Mouse (Mus musculus): ENCODE measurements around the gene Rhbdf1. TPM values are rescaled to one million over a fixed set of nuclear protein-coding genes. Genes with fewer than 3 reads are reported as not detected.

Gene Rhbdf1
- polyA plus RNA-seq, 1 experiment from 2014 or later: 21.0 TPM

DNA sequence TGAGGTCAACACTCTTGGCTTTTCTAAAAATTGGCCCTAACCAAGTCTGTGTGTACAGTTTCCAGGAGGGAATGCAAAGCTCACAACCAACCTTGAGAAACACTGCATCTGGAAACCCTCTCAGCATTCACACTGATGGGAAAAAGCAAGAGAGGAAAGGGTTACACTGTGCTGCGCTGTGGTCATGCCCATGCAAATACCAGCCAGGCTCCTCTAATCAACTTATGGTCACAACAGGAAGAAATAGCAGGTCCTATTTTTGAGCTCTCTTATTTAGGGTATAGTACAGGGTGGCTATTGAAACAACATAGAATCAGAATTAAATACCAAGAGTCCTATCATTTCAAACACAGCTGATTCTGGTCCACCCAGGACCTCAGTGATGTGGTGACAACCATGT is 22.5 kb upstream of the Rhbdf1 start:
- Histone ChIP-seq H3K27ac (ENCODE audit: low read depth, low read length) (no peak overlapping the region), H3K9ac (ENCODE audit: low read depth, low read length) (no peak overlapping the region), H3K4me3 (ENCODE audit: low read depth, low read length) (no peak overlapping the region), H3K4me1 (replicated peaks; ENCODE audit: control insufficient read depth, insufficient read depth, low read length) (no peaks in the 10 kb centered on the region; the same call in 1 of the 2 replicates), H3K36me3 (ENCODE audit: control insufficient read depth, insufficient read depth, low read length) (peaks cover 5% of the 10 kb centered on the region; the same call in 1 of the 2 replicates), H3K4me2 (replicated peaks; ENCODE audit: low read depth, low read length) (no peak overlapping the region), H3K27me3 (ENCODE audit: control insufficient read depth, insufficient read depth, low read length) (no peaks in the 10 kb centered on the region), H3K9me3 (ENCODE audit: control insufficient read depth, low read length) (no peaks in the 10 kb centered on the region)
- WGBS: 89% methylated on average over 1 of the region's 1 CpGs
- DNase-seq (ENCODE audit: low spot score) (no peak), ATAC-seq (ENCODE audit: low FRiP score) (no peak)

GRCm38 (mm10) chr11:32244064-32244463 is 22.0 kb upstream of the Rhbdf1 start:
- no peak overlapping the region for H3K4me2 ChIP-seq (replicated peaks; ENCODE audit: low read depth, low read length)
- no peak for ATAC-seq (ENCODE audit: low FRiP score)
- H3K9me3 ChIP-seq (ENCODE audit: control insufficient read depth, low read length): no peaks in the 10 kb centered on the region
- peaks cover 5% of the 10 kb centered on the region; the same call in 1 of the 2 replicates for H3K36me3 ChIP-seq (ENCODE audit: control insufficient read depth, insufficient read depth, low read length)
- H3K9ac ChIP-seq (ENCODE audit: low read depth, low read length): no peak overlapping the region
- DNase-seq (ENCODE audit: low spot score): no peak
- WGBS: 88% methylated on average over 3 of the region's 3 CpGs
- H3K27ac ChIP-seq (ENCODE audit: low read depth, low read length): no peak overlapping the region
- H3K27me3 ChIP-seq (ENCODE audit: control insufficient read depth, insufficient read depth, low read length): no peaks in the 10 kb centered on the region
- H3K4me1 ChIP-seq (replicated peaks; ENCODE audit: control insufficient read depth, insufficient read depth, low read length): no peaks in the 10 kb centered on the region; the same call in 1 of the 2 replicates
- no peak overlapping the region for H3K4me3 ChIP-seq (ENCODE audit: low read depth, low read length)

GRCm38 (mm10) chr11:32243205-32243955 is 21.3 kb upstream of the Rhbdf1 start:
- 73% methylated on average over 7 of the region's 7 CpGs for WGBS
- Histone ChIP-seq H3K9me3 (ENCODE audit: control insufficient read depth, low read length) (no peaks in the 10 kb centered on the region), H3K9ac (ENCODE audit: low read depth, low read length) (no peak overlapping the region), H3K36me3 (ENCODE audit: control insufficient read depth, insufficient read depth, low read length) (peaks cover 5% of the 10 kb centered on the region; the same call in 1 of the 2 replicates), H3K4me1 (replicated peaks; ENCODE audit: control insufficient read depth, insufficient read depth, low read length) (no peaks in the 10 kb centered on the region; the same call in 1 of the 2 replicates), H3K27me3 (ENCODE audit: control insufficient read depth, insufficient read depth, low read length) (no peaks in the 10 kb centered on the region), H3K4me2 (replicated peaks; ENCODE audit: low read depth, low read length) (no peak overlapping the region), H3K4me3 (ENCODE audit: low read depth, low read length) (no peak overlapping the region), H3K27ac (ENCODE audit: low read depth, low read length) (no peak overlapping the region)
- ATAC-seq (ENCODE audit: low FRiP score) (no peak), DNase-seq (ENCODE audit: low spot score) (no peak)

GRCm38 (mm10) chr11:32242209-32242608 is 20.1 kb upstream of the Rhbdf1 start:
- Histone ChIP-seq H3K4me3 (ENCODE audit: low read depth, low read length) (no peak overlapping the region), H3K27me3 (ENCODE audit: control insufficient read depth, insufficient read depth, low read length) (no peaks in the 10 kb centered on the region), H3K9ac (ENCODE audit: low read depth, low read length) (no peak overlapping the region), H3K4me1 (replicated peaks; ENCODE audit: control insufficient read depth, insufficient read depth, low read length) (no peaks in the 10 kb centered on the region; the same call in 1 of the 2 replicates), H3K27ac (ENCODE audit: low read depth, low read length) (no peak overlapping the region), H3K4me2 (replicated peaks; ENCODE audit: low read depth, low read length) (no peak overlapping the region), H3K9me3 (ENCODE audit: control insufficient read depth, low read length) (no peaks in the 10 kb centered on the region), H3K36me3 (ENCODE audit: control insufficient read depth, insufficient read depth, low read length) (0 out of 2 replicates have a peak, but pooled peaks cover 2% of the 10 kb centered on the region)
- DNase-seq (ENCODE audit: low spot score): no peak
- no peak for ATAC-seq (ENCODE audit: low FRiP score)
- WGBS: 80% methylated on average over 3 of the region's 3 CpGs

DNA sequence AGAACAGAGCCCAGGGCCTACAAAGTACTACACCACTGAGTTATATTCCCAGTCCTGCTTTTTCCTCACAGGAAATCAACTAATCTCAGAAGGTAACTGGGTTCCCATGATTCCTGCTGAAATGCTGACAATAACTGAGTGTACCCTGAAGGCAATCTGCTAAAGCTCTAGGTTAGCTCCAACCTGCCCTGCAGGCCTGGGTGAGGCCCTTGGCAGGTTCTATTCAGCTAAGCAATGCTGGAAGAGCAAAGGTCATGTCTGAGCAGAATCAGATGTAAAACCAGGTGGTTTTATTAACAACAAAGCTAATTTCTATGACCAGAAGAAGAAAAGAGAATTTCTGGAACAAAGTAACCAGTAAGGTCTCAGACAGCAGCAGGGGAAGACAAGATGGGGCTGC is 19.3 kb upstream of the Rhbdf1 start:
- no peaks in the 10 kb centered on the region for H3K27me3 ChIP-seq (ENCODE audit: control insufficient read depth, insufficient read depth, low read length)

GRCm38 (mm10) chr11:32238093-32238860 is 16.2 kb upstream of the Rhbdf1 start:
- Histone ChIP-seq H3K27ac (ENCODE audit: low read depth, low read length) (no peak overlapping the region), H3K9me3 (ENCODE audit: control insufficient read depth, low read length) (no peaks in the 10 kb centered on the region), H3K27me3 (ENCODE audit: control insufficient read depth, insufficient read depth, low read length) (no peaks in the 10 kb centered on the region), H3K9ac (ENCODE audit: low read depth, low read length) (no peak overlapping the region), H3K4me1 (replicated peaks; ENCODE audit: control insufficient read depth, insufficient read depth, low read length) (no peaks in the 10 kb centered on the region), H3K36me3 (ENCODE audit: control insufficient read depth, insufficient read depth, low read length) (0 out of 2 replicates have a peak, but pooled peaks cover 3% of the 10 kb centered on the region), H3K4me2 (replicated peaks; ENCODE audit: low read depth, low read length) (no peak overlapping the region), H3K4me3 (ENCODE audit: low read depth, low read length) (no peak overlapping the region)
- ATAC-seq (ENCODE audit: low FRiP score) (peak; percentile 39; the same call in 1 of the 2 replicates), DNase-seq (ENCODE audit: low spot score) (peak; percentile 79)
- WGBS: 75% methylated on average over 5 of the region's 5 CpGs

More for the DNA sequence above, 19.3 kb upstream of the Rhbdf1 start:
- H3K4me2 ChIP-seq (replicated peaks; ENCODE audit: low read depth, low read length): no peak overlapping the region
- H3K27ac ChIP-seq (ENCODE audit: low read depth, low read length): no peak overlapping the region
- H3K36me3 ChIP-seq (ENCODE audit: control insufficient read depth, insufficient read depth, low read length): 0 out of 2 replicates have a peak, but pooled peaks cover 1% of the 10 kb centered on the region
- DNase-seq (ENCODE audit: low spot score): no peak
- H3K9ac ChIP-seq (ENCODE audit: low read depth, low read length): no peak overlapping the region
- no peaks in the 10 kb centered on the region; the same call in 1 of the 2 replicates for H3K4me1 ChIP-seq (replicated peaks; ENCODE audit: control insufficient read depth, insufficient read depth, low read length)
- H3K9me3 ChIP-seq (ENCODE audit: control insufficient read depth, low read length): no peaks in the 10 kb centered on the region
- ATAC-seq (ENCODE audit: low FRiP score): no peak
- no peak overlapping the region for H3K4me3 ChIP-seq (ENCODE audit: low read depth, low read length)

- Histone ChIP-seq H3K4me1 (replicated peaks; ENCODE audit: control insufficient read depth, insufficient read depth, low read length) (no peaks in the 10 kb centered on the region), H3K9ac (ENCODE audit: low read depth, low read length) (no peak overlapping the region), H3K27ac (ENCODE audit: low read depth, low read length) (peak overlapping the region; percentile 9; the same call in 1 of the 2 replicates), H3K27me3 (ENCODE audit: control insufficient read depth, insufficient read depth, low read length) (no peaks in the 10 kb centered on the region), H3K36me3 (ENCODE audit: control insufficient read depth, insufficient read depth, low read length) (0 out of 2 replicates have a peak, but pooled peaks cover 3% of the 10 kb centered on the region), H3K4me2 (replicated peaks; ENCODE audit: low read depth, low read length) (no peak overlapping the region), H3K4me3 (ENCODE audit: low read depth, low read length) (no peak overlapping the region), H3K9me3 (ENCODE audit: control insufficient read depth, low read length) (no peaks in the 10 kb centered on the region)
- no peak for ATAC-seq (ENCODE audit: low FRiP score)
- DNase-seq (ENCODE audit: low spot score): no peak
- WGBS: 85% methylated on average over 3 of the region's 3 CpGs
Measured at GRCm38 (mm10) chr11:32237411-32237795, 15.3 kb upstream of the Rhbdf1 start.

- H3K36me3 ChIP-seq (ENCODE audit: control insufficient read depth, insufficient read depth, low read length): 0 out of 2 replicates have a peak, but pooled peaks cover 3% of the 10 kb centered on the region
- H3K9me3 ChIP-seq (ENCODE audit: control insufficient read depth, low read length): no peaks in the 10 kb centered on the region
- H3K27me3 ChIP-seq (ENCODE audit: control insufficient read depth, insufficient read depth, low read length): no peaks in the 10 kb centered on the region
- no peak overlapping the region for H3K9ac ChIP-seq (ENCODE audit: low read depth, low read length)
- no peak overlapping the region; the same call in 1 of the 2 replicates for H3K27ac ChIP-seq (ENCODE audit: low read depth, low read length)
- WGBS: 62% methylated on average over 9 of the region's 9 CpGs
- no peak overlapping the region for H3K4me3 ChIP-seq (ENCODE audit: low read depth, low read length)
- ATAC-seq (ENCODE audit: low FRiP score) (no peak), DNase-seq (ENCODE audit: low spot score) (peak; percentile 82)
- no peak overlapping the region for H3K4me2 ChIP-seq (replicated peaks; ENCODE audit: low read depth, low read length)
- no peaks in the 10 kb centered on the region for H3K4me1 ChIP-seq (replicated peaks; ENCODE audit: control insufficient read depth, insufficient read depth, low read length)
Measured at GRCm38 (mm10) chr11:32236712-32237410, 14.8 kb upstream of the Rhbdf1 start.
